Mouse (Mus musculus): Measurements from ENCODE around the gene Igflr1.

The Igflr1 gene

DNA sequence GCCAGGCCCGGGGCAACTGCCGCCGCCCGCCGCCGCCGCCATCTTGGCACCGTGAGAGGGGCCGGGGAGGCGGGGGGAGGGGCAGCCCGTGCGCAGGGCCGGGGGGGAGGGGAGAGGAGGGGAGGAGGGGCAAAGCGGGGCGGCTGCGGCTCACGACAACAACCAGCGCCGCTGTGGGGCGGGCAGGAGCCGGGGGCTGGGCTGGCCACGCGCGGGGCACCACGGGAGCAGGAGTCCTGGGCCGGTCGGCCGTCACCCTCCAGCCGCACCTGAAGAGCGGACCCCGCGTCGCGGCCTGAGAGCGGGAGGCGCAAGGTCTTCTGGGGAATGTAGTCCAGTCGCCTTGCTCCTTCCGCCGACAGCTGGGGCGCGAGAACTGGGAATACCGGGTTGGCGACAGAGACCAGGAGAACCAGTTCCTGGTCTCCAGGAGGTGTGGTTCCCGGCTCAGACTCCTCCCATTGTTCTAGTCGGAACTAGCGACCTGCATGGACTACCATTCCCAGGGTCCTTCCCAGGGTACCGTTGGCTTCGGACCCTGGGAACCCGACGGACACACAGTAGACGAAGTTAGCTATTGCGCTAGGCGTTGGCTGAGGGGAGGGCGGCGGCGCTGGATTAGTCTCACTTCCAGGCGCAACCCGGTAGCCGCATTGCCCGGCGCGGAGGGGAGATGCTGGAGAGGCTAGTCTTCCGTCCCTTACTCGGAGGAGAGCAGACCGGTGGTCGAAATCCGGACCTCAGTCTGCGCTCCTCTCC, 23.6 kb downstream of the Igflr1 start, which contains the start of gene Kmt2b:
Gene Kmt2b, minus strand, starts transcription at position 51 of the 759 bp plus-strand sequence.
- DNase-seq (ENCODE audit: low spot score in 2 of 2), result peak; percentile 86 to 91

DNA sequence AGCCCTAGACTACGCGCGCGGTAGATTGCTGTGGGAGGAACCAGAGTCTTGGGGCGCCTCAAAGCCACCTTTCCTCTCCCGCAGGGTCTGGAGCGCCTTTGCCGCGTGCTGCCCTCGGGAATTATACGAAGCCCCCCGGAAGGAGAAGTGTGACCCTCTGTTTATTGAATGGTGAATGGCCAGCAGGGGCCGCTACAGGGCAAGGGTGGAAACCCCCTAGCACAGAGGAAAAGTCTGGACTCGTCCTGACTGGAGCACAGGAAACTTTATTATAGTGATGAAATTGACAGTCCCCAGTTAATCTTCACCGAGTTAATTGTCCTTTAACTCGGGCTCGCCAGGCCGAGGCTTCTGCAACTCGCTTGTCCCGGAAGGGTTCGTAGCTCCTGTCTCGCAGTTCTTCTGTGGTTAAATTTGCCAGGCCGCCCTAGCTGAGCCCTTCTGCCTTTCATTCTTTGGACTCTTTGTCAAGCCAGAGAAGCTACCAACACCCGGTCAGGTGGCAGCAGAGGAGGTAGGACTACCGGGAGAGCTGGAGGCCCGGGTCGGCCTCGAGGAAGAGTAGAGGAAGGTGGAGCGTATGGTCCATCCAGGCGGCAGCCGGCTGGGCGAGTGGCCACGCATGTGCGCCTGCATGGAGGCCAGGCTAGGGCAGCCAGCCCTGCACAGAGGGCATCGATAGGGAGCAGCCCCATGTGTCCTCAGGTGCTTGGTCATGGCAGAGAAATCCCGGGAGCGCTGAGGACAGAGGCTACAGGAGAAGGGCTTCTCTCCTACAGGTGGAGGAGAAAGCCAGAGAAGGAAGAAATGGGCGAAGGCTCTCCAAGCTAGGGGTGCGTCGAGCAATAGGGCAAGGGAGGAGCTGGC, 24.4 kb downstream of the Igflr1 start:
- DNase-seq (ENCODE audit: low spot score in 2 of 2), result peak; percentile 76 to 88

DNA sequence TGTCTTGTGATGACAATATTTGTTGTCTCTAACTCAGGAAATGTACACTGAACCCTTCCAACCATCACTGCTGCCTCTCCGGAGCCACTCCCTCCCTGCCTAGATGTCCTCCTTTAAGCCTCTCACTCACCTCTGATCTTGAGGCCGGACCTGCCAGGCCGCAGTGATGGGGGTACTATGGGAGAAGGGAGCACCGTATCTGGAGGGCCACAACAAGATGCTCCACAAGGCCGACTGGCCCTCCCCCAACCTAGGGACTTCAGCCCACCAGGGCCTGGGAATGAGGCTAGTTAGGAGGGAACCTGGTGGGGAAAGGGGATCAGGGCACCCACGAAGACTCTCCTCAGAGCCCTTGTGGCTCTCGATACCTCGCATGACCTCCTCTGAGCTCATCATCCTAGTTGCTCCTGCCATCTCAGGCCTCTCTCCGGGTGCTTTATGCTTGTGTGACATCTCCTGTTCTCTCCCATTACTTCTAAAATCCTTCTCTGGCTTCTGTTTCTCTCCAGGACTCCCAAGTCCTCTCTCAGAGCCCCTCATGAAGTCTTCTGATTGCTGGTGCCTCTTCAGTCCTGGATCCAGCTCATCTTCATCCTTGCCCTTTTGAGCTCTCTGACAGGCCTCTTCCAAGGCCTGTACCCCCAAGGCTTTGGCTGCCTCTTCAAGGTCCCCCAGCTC, 25.8 kb downstream of the Igflr1 start:
- no peak for DNase-seq (ENCODE audit: low spot score in 2 of 2)

DNA sequence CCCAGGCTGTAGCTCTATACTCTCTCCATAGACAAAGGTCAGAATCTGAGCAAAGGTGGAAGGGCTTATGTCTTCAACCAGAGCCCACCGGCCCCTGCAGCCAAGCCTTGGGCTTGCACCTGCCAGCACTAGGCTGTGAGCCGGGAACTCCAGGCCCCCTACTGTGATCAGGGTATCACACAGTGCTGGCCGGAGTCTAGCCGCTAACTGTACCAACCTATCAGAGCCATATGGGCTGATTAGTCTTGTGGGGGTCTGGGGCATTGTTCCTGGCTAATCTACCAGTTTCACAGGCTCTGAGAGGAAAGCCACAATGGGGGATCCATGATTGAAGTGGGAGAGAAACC, 26.4 kb downstream of the Igflr1 start:
- no peak for DNase-seq (ENCODE audit: low spot score in 2 of 2)

DNA sequence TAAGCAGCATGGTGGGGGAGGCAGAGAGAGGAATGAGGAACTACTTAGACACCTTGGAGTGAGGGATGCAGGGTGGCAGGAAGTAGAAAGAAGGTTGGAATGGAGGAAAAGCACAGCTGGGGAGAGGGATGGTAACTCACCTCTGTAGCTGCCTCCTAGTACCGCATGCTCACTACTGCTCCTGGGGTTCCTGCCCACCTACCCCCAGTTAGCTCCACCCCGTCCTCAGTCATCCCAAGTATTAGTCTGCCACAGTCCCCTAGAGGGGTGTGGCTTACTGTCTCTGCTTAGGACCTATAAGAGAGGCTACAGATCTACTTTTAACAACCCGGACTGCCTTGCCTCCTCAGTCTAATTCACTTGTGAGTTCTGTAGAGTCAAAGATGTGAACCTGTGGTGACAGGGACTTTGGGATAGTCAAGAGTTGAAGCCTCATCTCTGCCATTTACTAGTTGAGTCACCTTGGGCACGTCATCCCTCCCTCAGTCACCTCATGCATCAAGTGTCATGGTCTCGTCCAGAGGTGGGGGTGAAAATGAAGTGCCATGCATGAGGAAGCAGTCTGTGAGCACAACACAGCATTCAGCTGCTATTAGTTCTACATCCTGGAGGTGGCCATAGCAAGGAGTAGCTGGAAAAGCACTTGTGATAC, 27.7 kb downstream of the Igflr1 start:
- no peak for DNase-seq (ENCODE audit: low spot score in 2 of 2)

DNA sequence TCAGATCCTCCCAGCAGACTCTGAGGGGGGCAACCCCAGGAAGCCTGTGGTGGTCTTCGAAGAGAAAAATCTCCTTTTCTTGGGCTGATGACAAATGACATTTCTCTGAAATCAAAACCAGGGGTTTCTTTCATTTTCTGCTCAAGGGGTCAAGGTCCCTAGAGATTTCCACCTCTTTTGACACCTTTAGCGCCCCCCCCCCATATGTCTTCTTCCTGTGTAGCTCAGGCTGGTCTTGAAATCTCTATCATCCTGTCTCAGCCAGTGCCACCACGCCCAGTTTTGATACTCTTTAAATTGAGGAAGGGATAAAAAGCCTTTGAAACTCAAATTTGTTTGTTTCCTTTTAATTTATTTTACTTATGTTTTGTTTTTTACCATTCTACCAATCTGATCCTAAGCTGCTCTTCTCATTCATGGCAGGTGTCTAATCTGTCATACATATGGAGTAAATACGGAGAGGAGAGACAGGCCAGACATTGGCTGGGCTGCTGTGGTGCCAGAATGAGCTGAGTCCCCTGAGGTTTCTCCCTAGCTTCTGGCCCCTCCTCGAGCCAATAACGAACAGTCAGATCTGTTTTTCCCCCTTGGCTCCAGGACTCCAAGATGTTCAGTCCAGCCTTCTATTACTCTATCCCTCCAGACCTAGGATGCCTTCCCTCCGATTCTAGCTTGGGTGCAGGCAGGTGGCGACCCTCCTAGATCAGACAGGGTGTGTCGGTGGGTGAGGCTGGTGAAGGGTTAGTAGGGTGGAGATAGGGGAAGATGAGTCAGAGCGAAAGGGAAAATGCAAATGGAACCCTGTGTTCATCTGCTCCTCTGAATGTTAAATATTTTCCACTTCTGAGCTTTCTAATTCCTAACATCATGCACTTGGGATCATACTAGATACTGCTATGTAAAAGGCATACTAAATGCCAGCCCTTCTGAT, 28.6 kb downstream of the Igflr1 start:
- DNase-seq (ENCODE audit: low spot score in 2 of 2), result no peak

DNA sequence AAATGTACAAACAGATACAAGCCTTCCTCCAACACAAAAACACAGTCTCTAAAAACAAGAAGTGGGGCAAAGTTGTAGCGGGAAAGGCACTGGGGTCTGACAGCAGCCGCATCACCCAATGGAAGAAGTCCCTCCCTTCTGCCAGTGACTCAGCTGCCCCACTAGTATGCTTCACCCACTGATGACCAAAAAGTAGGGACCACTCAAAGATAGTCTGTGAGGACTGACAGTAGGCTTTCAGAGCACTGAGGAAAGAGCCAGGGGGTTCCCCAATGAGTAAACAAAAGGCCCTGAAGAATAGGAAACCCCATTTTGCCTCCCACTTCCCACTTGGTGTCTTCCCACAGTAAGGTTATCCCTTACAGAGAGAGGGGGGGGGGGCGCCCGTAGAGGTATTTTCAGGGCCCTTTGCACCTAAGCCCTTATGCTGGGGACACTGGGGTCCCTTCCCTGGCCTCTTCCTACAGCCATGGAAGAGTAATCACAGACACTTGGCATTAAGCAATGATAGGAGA, 29.3 kb downstream of the Igflr1 start:
- no peak for DNase-seq (ENCODE audit: low spot score in 2 of 2)

DNA sequence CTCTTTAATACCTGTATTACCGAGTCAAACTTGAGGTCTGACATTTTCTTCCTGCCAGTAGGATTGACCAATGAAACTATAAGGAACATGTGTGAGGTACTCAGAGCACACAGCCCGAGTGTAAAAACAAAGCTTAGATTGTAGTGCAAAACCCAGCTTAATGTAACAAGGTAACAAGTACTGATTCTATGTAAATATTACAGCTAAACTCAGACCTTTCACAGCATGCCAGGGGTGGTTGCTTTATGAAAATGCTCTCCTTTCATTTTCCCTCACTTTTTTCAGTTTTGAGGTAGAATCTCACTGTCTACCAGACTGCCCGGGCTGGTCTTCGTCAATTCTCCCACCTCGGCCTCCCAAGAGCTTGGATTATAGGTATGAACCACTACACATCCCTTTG, 30.9 kb downstream of the Igflr1 start:
- DNase-seq (ENCODE audit: low spot score in 2 of 2), result no peak

DNA sequence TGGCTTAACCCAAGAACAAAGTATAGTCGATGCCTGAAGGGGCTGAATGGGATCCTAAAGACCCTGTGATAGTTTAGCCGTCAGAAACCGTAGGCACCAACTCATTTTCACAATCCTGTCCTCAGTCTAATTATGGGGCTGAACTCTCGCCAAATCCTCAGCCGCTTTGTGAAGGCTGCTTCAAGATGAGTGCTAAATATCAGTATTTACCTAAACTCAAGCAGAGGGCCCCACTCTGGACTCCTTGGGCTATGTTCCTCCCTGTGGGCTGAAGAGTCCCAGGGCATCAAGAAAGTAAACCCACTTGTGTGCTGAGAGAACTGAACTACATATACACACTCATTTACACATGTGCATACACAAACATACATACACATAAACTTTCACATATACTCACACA, 31.6 kb downstream of the Igflr1 start:
- DNase-seq (ENCODE audit: low spot score in 2 of 2), result no peak

DNA sequence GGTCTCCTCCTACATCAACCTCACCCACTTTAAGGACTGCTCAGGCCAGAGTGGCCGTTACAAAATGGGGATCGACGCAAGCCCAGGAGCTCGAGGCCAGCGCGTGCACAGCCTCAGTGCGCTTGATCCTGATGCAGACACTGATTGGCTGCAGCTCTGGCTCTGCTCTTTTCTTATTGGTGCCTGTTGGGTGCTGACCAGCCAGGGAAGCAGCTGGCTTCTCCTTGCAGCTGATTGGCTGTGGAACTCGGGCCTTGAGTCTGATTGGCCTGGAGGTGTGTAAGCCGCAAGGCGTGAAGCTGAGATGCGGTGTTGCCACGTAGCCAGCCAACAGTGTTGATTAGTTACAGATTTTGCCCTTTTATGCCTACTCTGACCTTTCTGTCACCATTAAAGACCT, 33.6 kb downstream of the Igflr1 start, which contains the start of gene Zbtb32:
Gene Zbtb32, minus strand, starts transcription at position 124 of the 400 bp plus-strand sequence.
- DNase-seq (ENCODE audit: low spot score in 2 of 2), result no peak

DNA sequence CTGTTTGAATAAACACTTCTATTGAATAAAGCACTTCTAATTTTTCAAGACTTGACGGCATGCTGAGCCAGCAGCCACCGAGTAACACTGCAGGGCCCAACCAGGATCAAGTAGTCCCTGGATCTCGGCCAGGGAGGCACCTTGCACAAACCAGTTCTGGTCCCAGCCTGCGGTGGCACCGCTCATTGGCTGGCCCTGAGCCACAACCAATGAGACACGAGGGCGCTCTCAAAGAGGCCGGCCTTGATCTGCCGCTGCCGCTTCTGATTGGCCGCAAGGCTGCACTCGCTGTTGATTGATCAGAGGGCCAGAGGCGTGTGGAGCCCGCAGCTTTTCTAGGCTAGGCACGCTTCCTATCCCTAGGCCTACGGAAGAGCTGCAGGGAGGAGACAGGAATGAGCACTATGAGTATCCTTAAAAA, 34.7 kb downstream of the Igflr1 start:
- peak; percentile 54 to 61 for DNase-seq (ENCODE audit: low spot score in 2 of 2)

DNA sequence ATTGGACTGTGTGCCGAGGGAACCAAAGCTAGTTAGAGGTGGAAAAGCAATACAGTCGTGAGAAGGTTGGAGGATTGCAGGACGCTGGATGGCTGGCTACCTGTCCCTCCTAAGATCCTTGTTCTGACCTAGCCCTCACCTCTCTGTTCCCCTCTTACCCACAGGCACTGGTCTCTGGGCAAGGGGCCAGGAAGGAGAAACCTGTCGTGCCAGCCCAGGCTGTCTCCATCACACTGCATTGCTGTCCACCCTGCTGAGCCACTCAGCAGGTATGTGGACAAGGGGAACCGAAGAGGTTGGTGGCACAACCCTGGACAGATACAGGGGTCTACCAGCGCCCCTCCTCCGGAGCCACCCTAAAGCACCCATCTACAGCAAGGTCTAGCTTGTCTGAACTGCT, 35.4 kb downstream of the Igflr1 start:
- no peak for DNase-seq (ENCODE audit: low spot score in 2 of 2)

DNA sequence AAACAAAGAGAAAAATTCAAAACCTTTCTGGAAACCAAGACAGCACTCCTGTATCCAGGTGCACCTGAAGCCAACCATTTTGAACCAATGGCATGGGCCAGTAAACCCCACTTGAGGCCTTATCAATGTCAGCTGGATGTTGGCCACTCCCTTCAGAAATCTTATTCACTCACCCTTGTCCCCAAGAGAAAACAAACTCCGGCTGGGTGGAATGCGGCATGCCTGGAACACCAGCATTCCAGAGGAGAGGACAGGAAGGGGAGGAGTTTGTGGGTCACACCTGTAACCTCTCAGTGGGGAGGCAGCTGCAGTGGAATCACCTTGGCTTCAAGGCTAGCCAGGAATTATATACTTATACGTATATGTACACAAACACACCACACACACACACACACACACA, 37.4 kb downstream of the Igflr1 start:
- no peak for DNase-seq (ENCODE audit: low spot score in 2 of 2)

DNA sequence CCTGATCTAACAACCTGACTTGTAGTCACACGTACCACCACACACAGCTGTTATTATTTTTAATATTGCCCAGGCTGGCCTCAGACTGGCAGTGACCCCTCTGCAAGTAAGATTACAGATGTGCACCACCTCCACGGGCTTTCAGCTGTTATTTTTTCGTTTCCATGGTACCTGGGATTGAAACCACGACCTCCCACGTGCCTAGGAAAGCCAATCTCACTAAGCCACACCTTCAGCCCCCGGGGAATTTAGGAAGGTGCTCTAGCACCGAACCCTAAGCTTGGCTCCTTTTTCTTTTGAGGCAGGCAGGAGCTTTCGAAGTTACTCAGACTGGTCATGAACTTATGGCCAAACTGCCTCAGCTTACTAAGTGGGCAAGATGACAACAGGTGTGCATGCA, 39.2 kb downstream of the Igflr1 start:
- no peak for DNase-seq (ENCODE audit: low spot score in 2 of 2)

DNA sequence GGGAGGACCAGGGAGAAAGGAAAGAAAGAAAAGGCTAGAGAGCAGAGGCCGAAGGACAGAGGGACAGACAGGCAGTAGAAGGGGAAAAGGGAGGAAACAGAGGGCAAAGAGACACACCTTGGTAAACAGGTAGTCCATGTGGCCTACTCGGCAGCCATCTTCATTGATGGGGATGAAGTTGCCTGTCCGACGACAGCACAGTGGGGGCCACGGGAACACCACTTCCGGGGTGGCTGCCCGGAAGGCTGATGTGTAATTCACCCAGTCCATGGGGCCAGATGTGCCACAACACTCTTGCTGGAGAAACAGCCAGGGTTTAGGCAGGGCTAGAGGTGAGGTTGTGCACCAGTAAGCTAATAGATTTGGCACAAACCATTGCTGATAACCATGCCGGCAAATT, 39.7 kb downstream of the Igflr1 start:
- no peak for DNase-seq (ENCODE audit: low spot score in 2 of 2)

DNA sequence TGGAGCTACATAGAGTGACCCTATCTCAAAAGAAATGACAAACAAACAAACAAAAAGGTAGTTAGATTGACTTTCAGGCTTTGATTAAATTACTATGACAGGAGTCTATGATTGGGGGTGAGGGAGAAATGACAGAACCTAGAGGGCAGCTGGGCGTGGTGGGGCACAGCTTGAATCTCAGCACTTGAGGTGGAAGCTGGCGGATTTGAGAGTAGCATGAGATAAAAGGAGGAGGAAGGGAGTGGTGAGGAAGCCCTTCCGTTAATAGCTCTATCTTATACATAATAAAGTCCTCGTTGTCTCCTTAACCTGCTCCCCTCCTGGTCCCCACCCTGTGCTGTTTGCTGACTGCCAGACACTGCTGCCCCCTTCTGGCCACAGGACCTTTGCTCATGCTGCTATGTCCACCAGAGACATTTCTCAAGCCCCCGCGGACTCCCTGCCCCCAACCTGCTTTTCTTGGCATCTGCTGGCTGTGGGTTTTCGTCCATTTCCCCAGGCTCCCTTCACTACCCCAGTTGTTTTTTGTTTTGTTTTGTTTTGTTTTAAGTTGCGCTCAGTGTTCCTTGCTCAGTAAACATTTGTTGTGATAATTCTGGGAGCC, 42.6 kb downstream of the Igflr1 start:
- peak; percentile 33 to 68 for DNase-seq (ENCODE audit: low spot score in 2 of 2)

DNA sequence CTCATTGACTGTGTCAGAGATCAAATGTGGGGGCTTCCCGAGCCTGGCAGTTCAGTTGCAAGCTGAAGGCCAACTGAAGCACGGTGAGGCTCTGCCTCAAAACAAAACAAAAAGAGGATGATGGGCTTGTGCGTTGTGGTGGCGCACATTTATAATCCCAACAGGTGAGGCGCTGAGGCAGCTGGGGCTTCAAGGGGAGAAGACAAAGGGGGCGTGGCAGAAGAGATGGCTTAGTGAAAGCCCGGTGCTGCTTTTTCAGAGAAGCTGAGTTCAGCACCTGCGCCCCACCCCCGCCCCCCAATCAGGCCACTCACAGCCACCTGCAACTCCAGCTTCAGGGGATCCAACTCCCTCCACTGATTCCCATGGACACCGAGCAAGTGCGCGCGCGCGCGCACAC, 43.2 kb downstream of the Igflr1 start:
- no peak for DNase-seq (ENCODE audit: low spot score in 2 of 2)

DNA sequence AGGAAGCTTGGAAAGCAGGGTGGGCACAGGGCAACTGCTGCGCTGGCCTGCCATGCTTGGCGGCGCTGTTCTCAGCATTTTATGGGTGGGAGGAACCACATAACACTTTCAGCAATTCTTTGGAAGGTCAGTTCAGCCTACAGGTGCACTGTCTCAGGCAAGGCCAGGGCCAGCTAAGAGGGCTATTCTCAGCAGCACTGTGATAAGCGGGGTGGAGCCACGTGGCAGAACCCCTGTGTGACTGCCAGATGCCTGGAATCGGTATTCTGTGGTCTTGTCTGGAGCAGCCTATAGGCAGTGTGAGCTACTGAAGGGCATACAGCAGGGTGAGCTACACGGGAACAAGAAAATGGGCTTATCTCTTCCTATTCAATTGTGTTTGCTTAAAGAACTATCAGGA, 44.8 kb downstream of the Igflr1 start:
- DNase-seq (ENCODE audit: low spot score in 2 of 2), result no peak

DNA sequence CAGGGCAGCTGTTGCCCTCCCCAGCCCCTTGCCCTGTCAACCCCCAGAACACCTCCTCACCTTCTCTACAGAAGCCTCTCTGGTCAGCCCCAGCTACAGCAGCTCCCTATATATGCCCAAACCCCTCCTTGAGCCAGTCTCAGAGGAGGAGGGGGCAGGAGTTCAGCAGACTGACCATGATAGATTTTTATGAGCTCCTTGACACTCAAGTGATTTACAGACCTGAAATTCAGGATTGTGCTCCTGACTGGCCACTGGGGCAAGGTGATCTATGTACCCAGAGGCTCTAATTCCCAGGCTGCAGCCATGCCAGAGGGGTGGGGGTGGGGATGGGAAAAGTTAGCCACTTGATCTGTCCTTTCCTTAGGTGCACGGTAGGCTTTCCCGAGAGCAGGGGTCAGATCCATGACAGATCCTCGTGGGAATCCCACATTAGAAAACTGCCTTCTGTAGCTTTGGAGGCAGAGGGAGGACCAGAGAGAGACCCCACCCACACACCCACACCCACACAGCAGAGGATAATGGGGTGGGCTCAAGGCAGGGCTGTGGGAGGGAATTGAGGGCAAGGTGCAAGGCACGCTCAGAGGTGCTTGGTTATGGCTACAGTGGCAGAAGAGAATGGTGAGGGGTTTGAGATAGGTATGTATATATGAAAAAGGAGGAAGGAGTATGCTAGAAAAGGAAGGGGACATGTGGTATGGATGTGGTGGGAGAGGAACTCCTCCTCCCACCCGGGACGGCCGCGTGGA, 47.6 kb downstream of the Igflr1 start, which contains the start of gene Upk1a:
Gene Upk1a, minus strand, starts transcription at position 194 of the 749 bp plus-strand sequence.
- DNase-seq (ENCODE audit: low spot score in 2 of 2), result no peak
